Comparison of ENCODE assay signal across 8 mouse cellular contexts in the genomic region with DNA sequence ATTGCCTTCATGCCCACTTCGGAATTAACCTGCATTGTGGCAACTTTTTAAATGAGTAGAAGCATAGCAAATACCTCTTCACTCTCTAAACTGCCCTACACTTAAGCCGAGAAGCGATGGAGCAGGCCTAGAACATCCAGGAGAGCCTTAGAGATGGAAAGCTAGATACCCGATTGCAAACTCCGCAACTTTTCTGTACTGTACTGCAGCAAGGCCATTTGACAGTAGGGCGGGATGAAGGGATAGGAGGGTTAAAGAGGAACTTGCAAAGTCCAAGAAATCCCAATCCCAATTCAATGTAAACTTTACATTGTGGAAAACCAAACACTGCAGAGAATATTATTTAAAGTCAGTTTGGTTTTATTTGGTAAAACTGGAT. TPM values are rescaled to one million over a fixed set of nuclear protein-coding genes. Genes with fewer than 3 reads are reported as not detected.
DNase-seq lines count a peak whose midpoint lies in the region; ATAC-seq and TF ChIP-seq lines count a peak whose summit lies in the region.

No protein-coding gene starts in this region.

- no peak for DNase-seq in gastrocnemius, adult 2 months
- no peak for DNase-seq in gastrocnemius, postnatal 14 days
- peak; percentile 43 for DNase-seq in 416B (ENCODE audit: low read depth)
- no peak for DNase-seq in liver, embryonic 13.5 days
- DNase-seq in right cerebral cortex, postnatal 10 days (ENCODE audit: low spot score in 2 of 2) = no peak
- no peak for DNase-seq in ovary, postnatal 10 days (ENCODE audit: low spot score)
- DNase-seq in spleen, adult 18-20 months = no peak

- peak overlapping the region; percentile 88 for H3K4me3 ChIP-seq in gastrocnemius, adult 2 months
- H3K4me3 ChIP-seq in forebrain, embryonic 13.5 days = peak overlapping the region; percentile 85
- H3K4me3 ChIP-seq in liver, embryonic 13.5 days (replicated peaks) = peak overlapping the region; percentile 95

- H3K4me1 ChIP-seq in forebrain, embryonic 13.5 days = peaks cover 25% of the 10 kb centered on the region
- peaks cover 50% of the 10 kb centered on the region for H3K4me1 ChIP-seq in liver, embryonic 13.5 days (replicated peaks)

- ATAC-seq in forebrain, embryonic 13.5 days = no peak
- no peak for ATAC-seq in liver, embryonic 13.5 days (ENCODE audit: low read depth)

- no peak for TF ChIP-seq CTCF in gastrocnemius, adult 2 months (IDR thresholded peaks at IDR 0.05)

- no peaks in the 10 kb centered on the region for H3K36me3 ChIP-seq in forebrain, embryonic 13.5 days (ENCODE audit: poor library complexity, severe bottlenecking)
- peaks cover 6% of the 10 kb centered on the region; the same call in 1 of the 2 replicates for H3K36me3 ChIP-seq in liver, embryonic 13.5 days

- peak overlapping the region; percentile 95 for H3K27ac ChIP-seq in gastrocnemius, adult 2 months
- H3K27ac ChIP-seq in forebrain, embryonic 13.5 days = peak overlapping the region; percentile 87; the same call in 1 of the 2 replicates
- H3K27ac ChIP-seq in liver, embryonic 13.5 days = peak overlapping the region; percentile 90

- 10% methylated on average over 6 of the region's 6 CpGs for WGBS in forebrain, embryonic 13.5 days
- 4% methylated on average over 6 of the region's 6 CpGs for WGBS in liver, embryonic 13.5 days (ENCODE audit: insufficient replicate concordance)

- H3K9me3 ChIP-seq in forebrain, embryonic 13.5 days (replicated peaks) = no peaks in the 10 kb centered on the region
- no peaks in the 10 kb centered on the region for H3K9me3 ChIP-seq in liver, embryonic 13.5 days (replicated peaks)

- intact Hi-C loops in gastrocnemius, adult 2 months (cut with DNase I) = no loop called here
- intact Hi-C loops in gastrocnemius, postnatal 14 days (cut with DNase I; ENCODE audit: low total_unique reads) = loop anchor here (5.0 kb wide), 1 partner anchor 45 kb away; no protein-coding TSS in a partner anchor

- H3K9ac ChIP-seq in forebrain, embryonic 13.5 days = peak overlapping the region; percentile 94
- H3K9ac ChIP-seq in liver, embryonic 13.5 days = peak overlapping the region; percentile 98

- H3K27me3 ChIP-seq in forebrain, embryonic 13.5 days = no peaks in the 10 kb centered on the region
- H3K27me3 ChIP-seq in liver, embryonic 13.5 days = no peaks in the 10 kb centered on the region

- peak overlapping the region; percentile 81 for H3K4me2 ChIP-seq in forebrain, embryonic 13.5 days
- H3K4me2 ChIP-seq in liver, embryonic 13.5 days = peak overlapping the region; percentile 87

RNA-seq across cellular contexts. Expression of a gene that starts 1.0 kb away (rescaled TPM):
- 10 to 100 TPM; 41.2 to 43.0 TPM for total RNA-seq in gastrocnemius, adult 2 months (2021)
- total RNA-seq in gastrocnemius, postnatal 14 days (2021) = 10 to 100 TPM; 25.4 to 27.7 TPM
- 23.8 and 25.7 TPM in 2 replicates for polyA plus RNA-seq in forebrain, embryonic 13.5 days (2015; fragmentation: Nextera tagmentation; extraction: Ambion mirVana)
- 26.7 and 35.1 TPM in 2 replicates for polyA plus RNA-seq in liver, embryonic 13.5 days (2015; fragmentation: Nextera tagmentation; extraction: Ambion mirVana)
